Mouse (Mus musculus): ENCODE data around the gene Soat1. TPM values are rescaled to one million over a fixed set of nuclear protein-coding genes. Genes with fewer than 3 reads are reported as not detected.
"Not testable (repeated sequence)": the region's sequence is repeated elsewhere in the genome, so short reads cannot be mapped to it uniquely, and the experiment has no call there.

Gene Soat1
- polyA plus RNA-seq, 1 experiment from 2014 or later: 51.2 TPM

DNA sequence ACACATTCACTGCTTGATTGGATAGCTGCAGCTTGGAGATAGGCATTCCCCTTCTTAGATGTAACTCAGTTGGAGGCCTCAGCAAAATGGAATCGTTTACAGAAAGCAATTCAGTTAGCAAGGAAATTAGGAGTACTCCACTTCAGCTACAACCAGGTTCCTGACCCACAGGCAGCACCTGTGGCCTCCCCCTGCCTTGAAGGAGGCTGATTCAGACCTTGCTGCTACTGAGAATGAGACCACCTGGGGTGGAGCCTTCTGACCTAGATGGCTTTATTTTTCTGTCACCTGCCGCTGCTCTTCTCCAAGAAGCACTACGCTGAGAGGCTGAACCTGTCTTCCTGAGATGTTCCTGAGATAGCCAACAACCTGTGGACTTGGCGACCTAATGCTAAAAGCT, 65.6 kb downstream of the Soat1 start:
- ATAC-seq: no peak
- H3K9me3 ChIP-seq (ENCODE audit: control insufficient read depth): no peaks in the 10 kb centered on the region
- no peak overlapping the region for H3K4me2 ChIP-seq (replicated peaks; ENCODE audit: low read depth)
- no peaks in the 10 kb centered on the region for H3K27me3 ChIP-seq (replicated peaks; ENCODE audit: control insufficient read depth, insufficient read depth, low read length)
- no peaks in the 10 kb centered on the region for H3K4me1 ChIP-seq (replicated peaks; ENCODE audit: control insufficient read depth, insufficient read depth, low read length)
- 71% methylated on average over 4 of the region's 4 CpGs for WGBS
- no peak overlapping the region for H3K27ac ChIP-seq (ENCODE audit: low read depth, low read length)
- H3K36me3 ChIP-seq (ENCODE audit: control insufficient read depth, insufficient read depth): no peaks in the 10 kb centered on the region
- no peak for TF ChIP-seq CTCF (IDR thresholded peaks at IDR 0.05; ENCODE audit: low read depth)
- no peak overlapping the region for H3K4me3 ChIP-seq (ENCODE audit: low read depth, low read length)
- no peak overlapping the region for H3K9ac ChIP-seq (ENCODE audit: low read depth, low read length)

DNA sequence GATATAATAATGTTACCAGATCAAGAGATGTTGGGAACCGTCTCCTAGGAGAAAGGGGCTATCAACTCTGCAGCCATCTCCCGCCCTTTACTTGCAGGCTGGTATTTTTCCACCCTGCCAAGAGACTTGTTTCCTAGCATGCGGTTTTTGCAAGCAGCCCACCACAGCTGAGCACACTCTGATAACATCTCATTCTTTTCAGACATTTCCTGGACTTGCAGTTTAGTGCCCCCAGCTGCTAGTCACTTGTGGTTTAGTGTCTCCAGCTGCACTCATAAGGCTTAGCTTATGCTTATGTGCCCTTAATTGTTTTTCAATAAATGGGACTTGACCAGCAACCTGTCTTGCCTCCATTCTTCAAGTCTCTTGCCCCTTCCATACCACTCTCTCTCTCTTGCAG, 66.1 kb downstream of the Soat1 start:
- Histone ChIP-seq H3K4me3 (ENCODE audit: low read depth, low read length) (no peak overlapping the region), H3K4me2 (replicated peaks; ENCODE audit: low read depth) (no peak overlapping the region), H3K27me3 (replicated peaks; ENCODE audit: control insufficient read depth, insufficient read depth, low read length) (no peaks in the 10 kb centered on the region), H3K9ac (ENCODE audit: low read depth, low read length) (no peak overlapping the region), H3K4me1 (replicated peaks; ENCODE audit: control insufficient read depth, insufficient read depth, low read length) (no peaks in the 10 kb centered on the region), H3K36me3 (ENCODE audit: control insufficient read depth, insufficient read depth) (no peaks in the 10 kb centered on the region), H3K9me3 (ENCODE audit: control insufficient read depth) (no peaks in the 10 kb centered on the region), H3K27ac (ENCODE audit: low read depth, low read length) (no peak overlapping the region)
- ATAC-seq: no peak
- TF ChIP-seq CTCF (IDR thresholded peaks at IDR 0.05; ENCODE audit: low read depth): no peak
- WGBS: 57% methylated on average over 3 of the region's 3 CpGs

DNA sequence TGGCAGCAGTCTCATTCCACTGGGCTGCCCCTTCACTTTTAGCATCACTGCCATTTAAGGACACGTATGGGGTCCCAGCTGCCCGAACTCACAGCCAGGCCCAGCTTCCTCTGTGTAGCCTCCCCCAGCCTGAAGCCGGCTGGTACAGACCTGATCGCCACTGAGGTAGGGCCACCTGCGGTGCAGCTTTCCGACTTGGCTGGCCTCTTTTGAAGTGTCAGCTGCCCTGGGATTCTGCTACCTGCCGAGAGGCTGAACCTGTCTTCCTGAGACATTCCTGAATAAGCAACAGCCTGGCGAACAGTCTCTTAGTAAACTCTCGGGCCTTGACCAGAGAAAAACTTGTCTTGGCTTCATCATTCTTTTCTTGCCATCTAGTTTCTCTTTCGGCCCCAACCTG, 70.9 kb downstream of the Soat1 start:
- Histone ChIP-seq H3K4me1 (replicated peaks; ENCODE audit: control insufficient read depth, insufficient read depth, low read length) (no peaks in the 10 kb centered on the region), H3K27me3 (replicated peaks; ENCODE audit: control insufficient read depth, insufficient read depth, low read length) (no peaks in the 10 kb centered on the region), H3K9me3 (ENCODE audit: control insufficient read depth) (no peaks in the 10 kb centered on the region), H3K4me2 (replicated peaks; ENCODE audit: low read depth) (no peak overlapping the region), H3K36me3 (ENCODE audit: control insufficient read depth, insufficient read depth) (no peaks in the 10 kb centered on the region), H3K4me3 (ENCODE audit: low read depth, low read length) (no peak overlapping the region), H3K27ac (ENCODE audit: low read depth, low read length) (no peak overlapping the region), H3K9ac (ENCODE audit: low read depth, low read length) (no peak overlapping the region)
- 69% methylated on average over 10 of the region's 10 CpGs for WGBS
- no peak for ATAC-seq
- no peak for TF ChIP-seq CTCF (IDR thresholded peaks at IDR 0.05; ENCODE audit: low read depth)

- Histone ChIP-seq H3K9ac (ENCODE audit: low read depth, low read length) (no peak overlapping the region), H3K4me1 (replicated peaks; ENCODE audit: control insufficient read depth, insufficient read depth, low read length) (no peaks in the 10 kb centered on the region), H3K36me3 (ENCODE audit: control insufficient read depth, insufficient read depth) (no peaks in the 10 kb centered on the region), H3K27ac (ENCODE audit: low read depth, low read length) (no peak overlapping the region), H3K9me3 (ENCODE audit: control insufficient read depth) (no peaks in the 10 kb centered on the region), H3K4me2 (replicated peaks; ENCODE audit: low read depth) (no peak overlapping the region), H3K27me3 (replicated peaks; ENCODE audit: control insufficient read depth, insufficient read depth, low read length) (no peaks in the 10 kb centered on the region), H3K4me3 (ENCODE audit: low read depth, low read length) (no peak overlapping the region)
- WGBS: 45% methylated on average over 2 of the region's 2 CpGs
- peak; percentile 36; the same call in 1 of the 2 replicates for ATAC-seq
- TF ChIP-seq CTCF (IDR thresholded peaks at IDR 0.05; ENCODE audit: low read depth): no peak
Measured at GRCm38 (mm10) chr1:156402491-156402890, 71.6 kb downstream of the Soat1 start.

GRCm38 (mm10) chr1:156400159-156400558, 74.0 kb downstream of the Soat1 start:
- H3K4me2 ChIP-seq (replicated peaks; ENCODE audit: low read depth); H3K9me3 ChIP-seq (ENCODE audit: control insufficient read depth); ATAC-seq; H3K4me3 ChIP-seq (ENCODE audit: low read depth, low read length); H3K4me1 ChIP-seq (replicated peaks; ENCODE audit: control insufficient read depth, insufficient read depth, low read length); H3K27ac ChIP-seq (ENCODE audit: low read depth, low read length); H3K36me3 ChIP-seq (ENCODE audit: control insufficient read depth, insufficient read depth); H3K9ac ChIP-seq (ENCODE audit: low read depth, low read length); H3K27me3 ChIP-seq (replicated peaks; ENCODE audit: control insufficient read depth, insufficient read depth, low read length): not testable (repeated sequence)
- WGBS: 45% methylated on average over 3 of the region's 3 CpGs

DNA sequence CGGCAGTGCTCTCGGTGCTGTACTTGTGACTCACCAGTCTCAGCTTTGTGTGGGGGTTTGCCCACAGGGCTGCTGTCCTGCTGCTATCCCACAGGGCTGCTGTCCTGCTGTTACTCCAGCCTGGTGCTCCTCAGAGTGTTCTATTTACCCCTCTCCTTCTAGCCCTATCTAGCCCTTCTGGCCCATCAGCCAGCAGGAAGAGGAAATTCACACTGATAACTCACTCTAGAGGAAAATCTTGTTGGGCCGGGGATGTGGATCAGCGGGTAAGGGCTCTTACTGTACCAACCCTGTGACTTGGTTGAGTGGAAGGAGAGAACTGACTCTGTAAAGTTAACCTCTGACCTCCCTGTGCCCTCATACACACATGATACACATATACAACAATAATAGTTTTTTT, 81.0 kb downstream of the Soat1 start:
- Histone ChIP-seq H3K4me3 (ENCODE audit: low read depth, low read length) (no peak overlapping the region), H3K4me1 (replicated peaks; ENCODE audit: control insufficient read depth, insufficient read depth, low read length) (no peaks in the 10 kb centered on the region), H3K9ac (ENCODE audit: low read depth, low read length) (no peak overlapping the region), H3K4me2 (replicated peaks; ENCODE audit: low read depth) (no peak overlapping the region), H3K9me3 (ENCODE audit: control insufficient read depth) (no peaks in the 10 kb centered on the region), H3K36me3 (ENCODE audit: control insufficient read depth, insufficient read depth) (no peaks in the 10 kb centered on the region), H3K27me3 (replicated peaks; ENCODE audit: control insufficient read depth, insufficient read depth, low read length) (no peaks in the 10 kb centered on the region), H3K27ac (ENCODE audit: low read depth, low read length) (no peak overlapping the region)
- WGBS: 79% methylated on average over 4 of the region's 4 CpGs
- no peak for ATAC-seq
- TF ChIP-seq CTCF (IDR thresholded peaks at IDR 0.05; ENCODE audit: low read depth): no peak

DNA sequence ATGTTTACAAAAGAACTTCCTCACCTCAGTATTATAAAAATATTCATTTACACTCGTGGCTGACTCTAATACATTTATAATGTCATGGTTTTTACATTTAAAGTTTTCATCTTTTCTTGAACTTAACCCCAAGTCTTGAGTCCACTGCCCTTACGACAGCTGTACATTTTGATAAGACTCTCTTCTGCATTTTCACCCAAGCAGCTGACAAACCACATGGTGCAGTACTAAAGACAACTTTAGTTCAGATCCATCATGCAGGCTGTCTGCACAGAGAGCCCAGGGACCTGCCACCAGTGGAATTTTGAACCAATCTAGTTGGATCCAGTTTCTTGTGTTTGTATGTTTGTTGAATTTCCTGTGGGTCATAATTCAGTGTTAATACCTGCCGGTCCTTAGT, 87.3 kb downstream of the Soat1 start:
- Histone ChIP-seq H3K4me2 (replicated peaks; ENCODE audit: low read depth) (no peak overlapping the region), H3K4me1 (replicated peaks; ENCODE audit: control insufficient read depth, insufficient read depth, low read length) (no peaks in the 10 kb centered on the region), H3K27ac (ENCODE audit: low read depth, low read length) (no peak overlapping the region), H3K36me3 (ENCODE audit: control insufficient read depth, insufficient read depth) (no peaks in the 10 kb centered on the region), H3K9me3 (ENCODE audit: control insufficient read depth) (no peaks in the 10 kb centered on the region), H3K4me3 (ENCODE audit: low read depth, low read length) (no peak overlapping the region), H3K27me3 (replicated peaks; ENCODE audit: control insufficient read depth, insufficient read depth, low read length) (no peaks in the 10 kb centered on the region), H3K9ac (ENCODE audit: low read depth, low read length) (no peak overlapping the region)
- WGBS: 60% methylated on average over 3 of the region's 3 CpGs
- no peak for ATAC-seq
- TF ChIP-seq CTCF (IDR thresholded peaks at IDR 0.05; ENCODE audit: low read depth): no peak

Measured in intestine, postnatal 0 days (tissue).